Mouse (Mus musculus) fat pad, adult 2 months (tissue): ENCODE measurements around the gene Gm20605.
A peak's percentile ranks its signal among the peaks of the same experiment; 100 is the strongest.

Source experiments
- DNase-seq: peaks from one replicate; pipeline ENCODE4 v3.0.0-alpha.2; 2011; ENCODE audit warnings: low read depth, low spot score; ENCODE audit errors: extremely low read depth

Gene Gm20605

DNA sequence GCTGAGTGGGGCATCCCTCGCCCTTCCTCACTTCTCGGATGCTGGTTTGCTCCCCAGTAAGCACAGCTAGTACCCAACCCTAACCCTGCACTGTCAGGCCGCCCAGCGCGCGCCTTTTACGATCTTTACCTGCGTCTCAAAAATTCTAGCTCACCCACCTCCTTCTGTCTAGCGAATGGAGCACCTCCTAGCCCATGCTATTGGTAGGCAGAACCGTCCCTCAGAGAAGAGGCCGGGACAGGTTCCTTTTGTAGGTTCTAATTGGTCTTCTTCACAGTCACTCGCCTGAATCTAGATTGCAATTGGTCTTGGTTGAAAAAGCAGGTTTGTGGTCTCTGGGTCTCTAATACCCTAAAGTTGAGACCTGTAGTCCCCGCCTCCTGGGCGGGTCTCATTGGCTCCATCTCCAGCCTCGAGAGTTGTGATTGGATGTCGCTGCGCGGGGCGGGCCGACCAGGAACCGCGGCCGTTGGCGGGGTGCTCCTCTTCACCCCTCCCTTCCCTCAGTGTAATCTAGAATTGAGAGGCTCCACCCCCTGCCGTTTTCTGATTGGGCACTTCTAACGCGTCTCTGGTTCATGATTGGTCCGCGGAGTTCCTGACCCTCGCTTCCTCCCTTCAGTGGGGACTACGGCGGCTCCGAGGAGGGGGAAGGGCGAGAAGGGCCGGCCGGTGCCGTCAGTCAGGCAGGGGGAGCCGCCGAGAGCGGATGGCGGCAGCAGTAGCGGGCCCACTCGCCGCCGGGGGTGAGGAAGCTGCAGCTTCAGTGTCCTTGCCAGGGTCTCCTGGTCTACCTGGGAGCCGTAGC lies at the start of gene Gm20605, which contains the start of the genes Fbxo24 and Lrch4:
Gm20605 (plus strand) TSS at position 678 of the 808 bp plus-strand sequence.
Fbxo24 (minus strand) TSS at position 505 of the 808 bp plus-strand sequence.
Lrch4 (plus strand) TSS at position 624 of the 808 bp plus-strand sequence.
- DNase-seq, result peak; percentile 97

DNA sequence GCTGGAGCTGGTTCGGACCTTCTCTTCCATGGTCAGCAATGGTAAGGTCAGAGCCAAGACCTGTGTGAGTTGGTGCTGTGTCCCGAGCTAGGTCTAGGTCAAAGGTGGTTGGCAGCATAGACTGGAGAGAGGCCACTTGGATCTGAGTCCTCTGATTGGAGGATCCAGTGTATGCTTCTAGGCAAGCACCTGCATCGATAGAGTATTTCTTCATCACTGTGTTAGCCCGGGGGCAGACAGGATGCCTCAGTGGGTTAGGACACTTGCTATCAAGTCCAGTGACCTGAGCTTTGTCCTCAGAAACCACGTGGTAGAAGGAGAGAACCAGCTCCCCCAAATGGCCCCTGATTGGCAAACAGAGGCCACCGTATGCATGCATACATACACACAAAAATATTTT lies 48.7 kb upstream of the Gm20605 start:
- DNase-seq, result no peak

DNA sequence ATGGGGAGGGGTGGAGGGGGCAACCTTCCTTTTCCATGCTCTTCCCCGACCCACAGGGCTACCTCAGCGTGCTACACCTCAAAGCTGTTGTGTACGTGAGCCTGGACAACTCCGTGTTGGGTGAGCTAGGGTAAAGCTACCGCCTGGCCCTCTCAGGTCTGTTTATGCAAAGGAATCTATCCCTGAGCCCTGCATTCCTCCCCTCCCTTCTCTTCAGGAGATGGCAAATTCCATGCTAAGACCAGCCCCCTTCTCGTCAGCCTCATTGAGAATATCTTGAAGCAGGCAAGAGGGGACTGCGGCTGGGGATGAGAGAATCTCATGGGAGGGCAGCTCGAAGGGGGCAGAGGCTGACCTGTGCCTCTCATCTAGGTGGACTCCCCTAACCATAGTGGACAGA lies 46.3 kb upstream of the Gm20605 start:
- no peak for DNase-seq

DNA sequence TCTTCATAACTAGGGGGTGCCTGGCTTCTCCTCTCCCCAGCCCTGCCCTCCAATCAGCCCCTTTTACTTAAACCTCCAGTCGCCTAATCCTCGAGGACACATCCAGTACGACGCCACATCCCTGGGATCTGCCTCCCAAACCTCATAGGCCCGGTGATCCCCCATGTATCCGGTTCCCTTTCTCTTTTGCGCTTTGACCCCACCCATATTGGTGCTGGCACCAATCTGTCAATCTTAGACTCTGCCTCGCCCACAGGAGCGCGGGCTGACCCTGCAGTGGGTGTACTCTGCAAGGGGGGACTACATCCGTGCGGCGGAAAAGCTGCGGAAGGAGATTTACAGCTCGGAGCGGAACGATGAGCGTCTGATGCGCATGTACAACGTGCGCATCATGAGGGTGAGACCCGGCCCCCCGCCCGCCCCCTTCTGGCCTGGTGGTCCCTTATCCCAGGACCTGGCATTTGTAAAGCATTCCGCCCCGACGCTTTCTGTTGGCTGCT lies 45.3 kb upstream of the Gm20605 start:
- DNase-seq, result no peak

DNA sequence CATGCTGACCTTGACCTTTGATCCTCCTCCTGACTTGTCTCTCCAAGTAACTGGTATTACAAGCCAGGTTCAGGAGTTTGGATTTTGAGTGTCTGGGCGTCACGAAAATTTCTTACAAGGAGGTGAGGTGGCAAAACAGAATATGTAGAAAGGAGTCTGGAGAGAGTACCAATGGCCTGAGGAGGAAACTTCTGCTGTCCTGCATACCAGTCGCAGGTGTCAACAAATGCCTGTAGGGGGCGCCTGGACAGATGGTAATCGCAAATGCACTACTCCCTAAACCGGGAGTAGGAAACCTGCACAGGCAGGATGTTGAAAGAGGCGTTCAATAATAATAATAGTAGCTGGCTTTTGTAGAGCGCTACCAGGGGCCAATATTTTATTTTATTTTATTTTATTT lies 44.0 kb upstream of the Gm20605 start:
- DNase-seq, result no peak

DNA sequence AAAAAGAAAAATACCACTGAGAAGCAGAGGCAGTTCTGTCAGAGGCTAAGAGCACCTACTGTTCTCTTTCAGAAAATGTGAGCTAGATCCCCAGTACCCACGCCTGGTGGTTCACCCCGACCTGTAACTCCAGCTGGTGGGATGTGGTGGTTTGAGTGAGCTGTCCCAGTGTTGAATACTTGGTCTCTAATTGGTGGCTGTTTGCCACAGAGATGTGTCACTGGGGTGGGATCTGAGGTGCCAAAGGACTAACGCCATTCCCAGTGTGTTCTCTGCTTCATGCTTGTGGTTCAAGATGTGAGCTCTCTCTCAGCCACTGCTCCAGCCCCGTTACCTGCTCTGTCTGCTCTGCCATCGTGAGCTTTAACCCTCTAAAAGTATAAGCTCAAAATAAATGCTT lies 38.5 kb upstream of the Gm20605 start:
- DNase-seq, result no peak

DNA sequence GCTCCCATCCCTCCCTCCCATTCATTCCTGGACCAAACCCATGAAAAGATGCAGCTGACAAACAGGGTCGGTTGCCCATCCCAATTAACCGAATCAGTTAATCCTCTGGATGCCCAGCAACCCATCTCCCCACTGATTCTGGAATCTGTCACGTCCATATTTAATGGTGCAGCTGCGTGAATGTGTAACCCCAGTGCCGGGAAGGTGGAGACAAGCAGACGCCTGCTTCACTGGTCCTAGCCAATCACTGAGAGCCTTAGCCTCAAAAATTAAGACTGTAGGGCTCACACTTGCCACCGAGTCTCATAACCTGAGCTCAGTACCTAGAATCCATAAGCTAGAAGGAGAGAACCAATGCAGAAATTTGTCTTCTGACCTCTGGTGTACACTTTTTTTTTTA lies 33.1 kb upstream of the Gm20605 start:
- DNase-seq, result no peak

DNA sequence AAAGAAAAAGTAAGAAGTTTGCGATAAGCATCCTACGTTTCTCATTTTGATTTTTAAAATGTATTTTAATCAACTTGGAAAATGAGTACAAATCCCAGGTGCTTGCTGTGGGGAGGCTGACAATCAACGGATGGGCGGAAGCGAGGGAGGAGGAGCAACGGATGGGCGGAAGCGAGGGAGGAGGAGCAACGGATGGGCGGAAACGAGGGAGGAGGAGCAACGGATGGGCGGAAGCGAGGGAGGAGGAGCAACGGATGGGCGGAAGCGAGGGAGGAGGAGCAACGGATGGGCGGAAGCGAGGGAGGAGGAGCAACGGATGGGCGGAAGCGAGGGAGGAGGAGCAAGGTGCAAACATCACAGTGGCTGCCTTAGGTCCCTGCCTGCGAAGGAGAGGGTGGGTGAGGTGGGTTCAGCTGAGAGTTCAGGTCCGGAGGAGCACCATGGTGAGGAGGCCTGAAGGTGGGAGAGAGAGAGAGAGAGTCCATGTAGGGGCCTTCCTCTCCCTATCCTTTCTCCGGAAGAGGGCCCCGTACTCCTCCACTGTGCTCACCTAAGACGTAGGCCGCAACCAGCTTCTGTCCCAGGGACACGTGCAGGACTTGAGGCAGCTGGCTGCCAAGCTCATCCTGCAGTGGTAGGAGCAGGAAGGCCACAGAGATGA lies 32.2 kb upstream of the Gm20605 start:
- DNase-seq, result no peak

DNA sequence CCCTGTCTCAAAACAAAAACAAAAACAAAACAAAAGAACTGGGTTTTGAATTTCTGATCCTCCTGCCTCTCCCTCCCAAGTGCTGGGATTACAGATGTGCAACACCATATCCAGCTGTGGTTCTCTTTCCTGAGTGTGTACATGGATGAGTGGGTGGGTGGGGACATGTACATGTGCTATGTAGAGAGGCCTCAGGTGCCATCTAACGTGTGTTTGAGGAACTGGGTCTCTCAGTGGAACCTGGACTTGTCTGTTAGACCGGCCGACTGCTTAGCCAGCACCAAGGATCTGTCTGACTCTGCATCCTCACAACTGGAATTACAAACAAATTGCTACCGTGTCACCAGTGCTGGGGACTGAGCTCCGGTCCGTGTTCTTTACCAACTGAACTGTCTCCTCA lies 31.4 kb upstream of the Gm20605 start:
- no peak for DNase-seq

DNA sequence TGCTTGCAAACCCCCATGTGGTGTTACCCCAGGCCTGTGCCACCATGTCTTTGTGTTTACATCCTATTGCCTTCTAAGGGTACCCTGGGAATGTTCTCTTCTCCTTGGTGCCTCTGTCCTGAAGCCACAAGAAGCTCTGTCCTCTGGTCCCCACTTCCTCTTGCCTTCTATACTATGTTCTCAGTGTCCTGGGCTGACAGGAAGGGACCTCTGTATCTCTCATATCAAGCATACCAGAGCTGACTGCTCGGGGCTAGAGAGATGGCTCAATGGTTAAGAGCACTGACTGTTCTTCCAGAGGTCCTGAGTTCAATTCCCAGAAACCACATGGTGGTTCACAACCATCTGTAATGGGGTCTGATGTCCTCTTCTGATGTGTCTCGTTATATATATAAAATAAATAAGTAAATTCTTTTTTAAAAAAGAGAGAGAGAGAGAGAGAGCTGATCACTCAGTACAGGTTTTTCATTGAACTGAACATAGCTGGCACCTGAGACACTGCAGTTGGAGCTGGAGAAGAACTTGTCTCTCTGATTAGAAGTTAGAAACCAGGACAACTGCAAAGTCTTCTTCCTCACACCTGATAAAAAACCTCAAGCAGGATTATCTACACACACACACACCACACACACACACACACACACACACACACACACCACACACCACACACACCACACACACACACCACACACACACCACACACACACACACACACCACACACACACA lies 30.7 kb upstream of the Gm20605 start:
- no peak for DNase-seq

DNA sequence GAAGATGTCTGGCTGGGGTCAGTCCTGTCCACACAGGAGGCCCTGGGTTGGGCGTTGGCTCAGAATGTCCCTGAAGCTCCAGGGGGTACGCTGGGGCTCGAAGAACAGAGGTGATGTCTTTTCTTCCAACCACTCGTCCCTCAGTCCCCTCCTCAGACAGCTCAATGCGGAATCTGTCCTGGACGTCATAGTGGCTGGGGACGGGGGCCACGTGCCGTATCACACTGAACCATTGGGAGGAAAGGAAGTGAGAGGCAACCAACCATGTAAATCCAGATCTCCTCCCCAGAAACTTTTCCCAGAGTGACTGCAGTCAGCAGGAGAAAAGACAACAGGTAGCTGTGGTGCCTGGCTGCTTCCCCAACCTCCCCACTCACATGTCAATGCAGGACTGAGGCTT lies 29.4 kb upstream of the Gm20605 start:
- DNase-seq, result no peak

DNA sequence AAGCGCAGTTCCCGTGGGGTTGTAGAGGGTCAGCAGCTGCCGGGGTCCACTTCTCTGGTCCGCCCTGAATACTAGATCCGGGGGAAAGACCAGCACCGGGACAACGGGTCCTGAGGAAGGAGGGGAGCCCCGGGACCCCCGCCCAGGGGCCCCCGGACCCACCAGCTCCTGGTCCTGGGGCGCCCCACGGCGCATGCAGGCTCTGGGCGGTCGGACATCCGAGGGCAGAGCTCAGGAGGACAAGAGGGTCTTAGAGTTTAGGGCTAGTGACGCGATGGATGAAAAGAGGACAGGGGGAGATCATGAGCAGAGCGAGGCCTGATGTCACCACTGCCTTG lies 28.7 kb upstream of the Gm20605 start:
- no peak for DNase-seq

DNA sequence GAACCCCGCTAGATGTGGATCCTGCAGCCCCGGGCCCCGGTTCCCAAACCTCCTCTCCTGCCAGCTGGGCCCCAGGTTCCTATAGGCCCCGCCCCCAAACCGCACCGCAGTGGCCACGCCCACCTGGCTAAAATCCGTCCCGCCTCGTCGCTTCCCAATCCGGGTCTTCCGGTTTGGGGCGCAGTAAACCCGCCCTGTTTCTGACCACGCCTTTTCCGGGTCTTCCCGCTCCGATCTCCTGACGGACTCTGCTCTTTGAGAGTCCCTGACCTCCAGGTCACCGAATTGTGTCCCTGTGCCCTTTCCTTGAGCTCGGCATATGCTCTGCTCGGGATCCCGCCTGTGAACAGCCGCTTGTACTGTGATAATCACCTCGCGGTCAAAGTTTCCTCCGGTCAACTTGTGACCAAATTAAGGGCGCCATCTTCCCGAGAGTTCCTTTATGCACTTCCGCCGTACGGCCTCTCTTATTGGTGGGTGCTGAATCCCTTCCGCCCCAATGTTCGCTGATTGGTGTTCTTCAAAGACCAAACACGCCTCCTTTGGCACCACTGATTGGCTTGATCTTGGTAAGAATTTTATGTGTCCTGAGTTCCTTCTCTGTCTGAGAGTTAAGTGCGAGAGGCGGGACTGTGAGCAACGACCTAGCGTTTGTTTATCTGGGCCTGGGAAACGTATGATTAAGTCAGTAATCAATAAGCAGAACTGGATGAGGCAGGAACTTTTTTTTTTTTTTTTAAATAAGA lies 28.2 kb upstream of the Gm20605 start, which contains the start of gene Mospd3:
Mospd3 (minus strand) TSS at position 440 of the 746 bp plus-strand sequence.
- DNase-seq, result peak; percentile 100

DNA sequence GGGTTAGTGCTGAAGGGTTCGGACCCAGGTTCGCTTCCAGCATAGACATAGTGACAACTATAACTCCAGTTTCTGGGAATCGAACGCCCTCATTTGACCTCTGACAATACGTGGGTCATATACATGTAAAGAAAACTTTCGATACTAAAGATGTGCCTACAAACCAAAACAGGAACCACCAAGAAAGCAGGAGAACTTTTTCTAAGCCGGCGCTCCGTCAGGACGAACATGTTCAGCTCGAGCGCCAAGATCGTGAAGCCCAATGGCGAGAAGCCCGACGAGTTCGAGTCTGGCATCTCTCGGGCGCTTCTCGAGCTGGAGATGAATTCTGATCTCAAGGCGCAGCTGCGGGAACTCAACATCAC lies 27.6 kb upstream of the Gm20605 start:
- no peak for DNase-seq

DNA sequence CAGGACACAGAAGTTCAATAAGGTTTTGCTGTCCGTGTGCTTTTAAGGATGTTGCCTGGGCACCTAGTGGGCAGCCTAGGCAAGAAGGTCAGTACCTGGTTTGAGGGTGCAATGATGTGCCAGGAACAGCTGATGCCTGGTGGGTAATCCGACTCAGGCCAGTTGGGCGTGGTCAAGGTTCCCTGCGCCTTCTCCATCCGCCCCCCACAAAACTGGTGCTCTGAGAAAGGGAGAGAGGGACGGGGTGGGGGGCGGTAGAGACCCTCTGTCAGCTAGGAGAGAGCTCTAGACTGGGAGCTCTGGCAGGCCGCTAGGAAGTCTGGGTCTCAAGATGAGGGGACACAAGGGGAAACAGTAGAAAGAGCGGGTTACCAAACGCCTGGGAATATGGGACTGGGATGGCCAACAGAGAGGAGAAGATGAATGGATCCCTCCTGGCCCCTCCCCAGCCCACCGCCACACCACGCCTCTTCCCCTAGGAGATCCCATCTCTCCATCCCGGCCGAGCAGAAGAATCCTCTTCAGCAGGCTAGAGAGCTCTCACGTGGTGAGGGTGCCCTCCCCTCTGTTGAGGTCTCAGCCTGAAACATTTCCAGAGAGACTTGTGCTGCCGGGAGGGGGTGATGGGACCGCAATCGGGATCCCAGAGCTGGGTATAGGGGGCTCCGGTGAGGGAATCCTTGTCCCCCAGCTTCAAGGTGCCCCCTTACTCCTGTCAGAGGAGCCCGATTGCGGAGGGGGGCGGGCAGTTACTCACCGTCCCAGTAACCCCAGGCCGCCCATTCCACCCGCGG lies 20.9 kb upstream of the Gm20605 start:
- no peak for DNase-seq

DNA sequence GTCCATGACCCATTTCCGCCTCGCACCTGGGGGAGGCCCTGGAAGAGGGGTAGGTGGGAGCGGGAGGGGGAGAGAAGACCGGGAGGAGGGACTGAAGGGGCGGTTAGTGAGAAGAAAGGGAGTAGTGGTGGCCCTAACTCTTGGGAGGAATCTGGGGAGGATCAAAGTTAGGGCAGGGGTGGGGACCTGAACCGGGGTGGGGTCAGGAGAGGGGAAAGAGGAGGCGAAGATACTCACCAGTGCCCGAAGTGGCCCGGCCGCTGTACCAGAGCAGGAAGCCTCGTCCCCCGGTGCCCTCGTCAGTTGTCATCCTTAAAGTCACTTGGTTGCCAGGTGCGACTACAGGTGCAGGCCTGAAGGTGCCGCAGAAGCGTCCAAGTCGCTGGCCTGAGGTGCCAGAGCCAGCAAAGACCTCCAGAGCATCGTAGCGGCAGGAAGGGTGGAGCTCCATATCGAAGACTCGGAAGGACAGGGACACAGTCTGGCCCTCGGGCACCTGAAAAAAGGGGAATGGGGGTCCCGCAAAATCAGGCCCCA lies 20.3 kb upstream of the Gm20605 start:
- DNase-seq, result no peak

DNA sequence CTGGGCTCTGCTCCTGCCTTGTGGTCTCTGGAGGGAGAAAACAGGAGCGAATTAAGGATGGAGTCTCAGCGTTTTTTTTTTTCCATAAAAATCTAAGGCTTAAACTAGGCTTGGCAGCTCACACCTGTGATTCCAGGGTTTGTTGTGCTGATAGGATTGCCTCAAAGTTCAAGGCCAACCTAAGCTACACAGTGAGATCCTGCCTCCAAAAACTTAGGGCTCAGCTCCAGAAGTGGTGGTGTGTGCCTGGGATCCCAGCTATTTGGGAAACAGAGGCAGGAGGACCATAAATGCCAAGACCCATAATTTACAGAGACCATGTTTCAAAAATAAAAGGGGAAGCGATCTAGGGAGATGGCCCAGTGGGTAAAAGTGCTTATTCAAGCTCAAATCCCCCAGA lies 19.7 kb upstream of the Gm20605 start:
- no peak for DNase-seq

DNA sequence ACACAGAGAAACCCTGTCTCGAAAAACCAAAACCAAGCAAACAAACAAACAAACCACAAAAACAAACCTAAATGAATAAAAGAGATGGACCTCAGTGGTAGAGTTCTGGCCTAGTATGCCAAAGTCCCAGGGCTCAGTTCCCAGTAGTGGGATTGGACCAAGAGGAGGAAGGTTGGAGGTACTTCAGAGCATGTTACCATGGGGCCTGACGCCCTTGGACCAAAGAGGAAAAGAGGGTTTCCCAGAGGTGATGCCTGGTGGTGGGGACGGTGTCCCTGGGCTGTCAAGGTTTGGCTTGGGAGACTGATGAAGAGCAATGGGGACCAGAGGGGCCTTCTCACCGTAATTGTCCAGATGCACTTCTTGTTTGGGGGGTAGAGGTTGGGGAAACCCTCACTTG lies 18.9 kb upstream of the Gm20605 start:
- no peak for DNase-seq

DNA sequence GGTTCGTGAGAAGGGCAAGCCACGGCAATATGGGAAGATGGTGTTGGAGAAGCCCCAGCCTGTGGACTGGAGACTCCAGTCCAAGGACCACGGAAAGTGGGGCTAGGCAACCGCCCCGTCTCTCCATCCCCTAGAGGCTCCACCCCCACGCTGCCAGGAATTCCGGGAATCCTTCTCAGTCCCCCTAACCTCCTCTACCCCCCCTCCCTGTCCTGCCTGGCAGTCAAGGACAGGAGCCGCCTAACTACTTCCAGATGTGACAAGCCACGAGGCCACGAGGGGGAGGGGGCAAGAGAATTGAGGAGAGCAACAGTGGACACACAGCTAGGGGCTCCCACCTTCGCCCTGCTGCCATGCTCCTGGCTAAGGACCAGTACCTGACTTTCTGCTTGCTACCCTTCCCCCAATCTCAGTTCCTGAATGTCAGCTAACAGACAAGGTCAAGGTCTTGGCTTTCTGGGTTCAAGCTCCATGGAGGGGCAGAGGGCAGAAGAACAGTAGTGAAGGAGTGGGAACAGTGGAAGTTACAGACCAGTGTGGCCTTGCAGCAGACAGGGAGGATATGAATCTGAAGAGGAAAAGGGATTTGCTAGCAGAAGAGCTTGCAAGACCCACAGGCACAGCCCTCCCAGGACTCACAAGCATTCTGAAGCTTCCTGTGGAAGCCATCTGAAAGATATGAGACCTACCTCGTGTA lies 18.3 kb upstream of the Gm20605 start:
- DNase-seq, result no peak
